Mouse (Mus musculus): ENCODE data around the gene 9130409I23Rik. TPM values are rescaled to one million over a fixed set of nuclear protein-coding genes. Genes with fewer than 3 reads are reported as not detected.

9130409I23Rik gene
- polyA plus RNA-seq, 1 experiment, result not detected

DNA sequence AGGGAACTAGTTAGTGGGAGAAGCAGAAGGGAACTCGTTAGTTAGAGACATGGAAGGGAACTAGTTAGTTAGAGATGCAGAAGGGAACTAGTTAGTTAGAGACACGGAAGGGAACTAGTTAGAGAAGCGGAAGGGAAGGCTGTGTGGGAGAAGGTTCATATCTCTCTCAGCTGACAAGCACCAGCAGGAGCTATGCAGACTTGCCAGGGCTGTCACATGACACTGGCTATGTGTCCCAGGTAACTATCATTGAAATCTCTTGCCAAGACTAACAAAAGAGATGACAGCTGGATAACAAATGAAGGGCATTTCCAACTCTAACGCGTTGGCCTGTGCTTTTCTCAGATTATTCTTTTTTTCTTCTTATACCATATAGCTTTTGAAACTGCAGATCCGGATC, 13.6 kb downstream of the 9130409I23Rik start:
- no peak for TF ChIP-seq CTCF (IDR thresholded peaks at IDR 0.05; ENCODE audit: borderline replicate concordance, insufficient read depth, low read length)
- TF ChIP-seq POLR2A (IDR thresholded peaks at IDR 0.05; ENCODE audit: low read depth, low read length), result no peak
- no peaks in the 10 kb centered on the region for H3K4me1 ChIP-seq (ENCODE audit: control insufficient read depth, insufficient read depth, low read length)
- H3K4me3 ChIP-seq (ENCODE audit: insufficient read depth, low read length), result no peak overlapping the region

DNA sequence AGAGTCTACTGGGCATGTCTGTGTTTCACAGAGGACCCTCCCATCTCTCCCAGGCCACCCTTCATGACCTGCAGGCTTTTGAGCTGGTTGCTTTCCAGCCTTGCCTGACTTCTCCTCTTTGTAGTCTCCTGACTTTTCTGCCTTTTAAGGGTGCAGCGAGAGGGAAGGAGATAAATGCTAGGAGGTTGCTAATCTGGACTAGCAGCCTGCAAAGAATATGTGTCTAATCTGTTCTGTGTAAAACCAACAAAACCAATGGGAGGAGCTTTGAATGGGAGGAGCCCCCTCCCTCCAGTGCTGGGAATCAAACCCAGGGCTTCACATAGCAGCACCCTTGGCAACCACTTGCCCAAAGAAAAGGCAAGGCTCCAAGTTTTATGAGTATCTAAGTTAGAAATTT, 17.3 kb downstream of the 9130409I23Rik start:
- no peaks in the 10 kb centered on the region for H3K4me1 ChIP-seq (ENCODE audit: control insufficient read depth, insufficient read depth, low read length)
- no peak for TF ChIP-seq POLR2A (IDR thresholded peaks at IDR 0.05; ENCODE audit: low read depth, low read length)
- no peak for TF ChIP-seq CTCF (IDR thresholded peaks at IDR 0.05; ENCODE audit: borderline replicate concordance, insufficient read depth, low read length)
- no peak overlapping the region for H3K4me3 ChIP-seq (ENCODE audit: insufficient read depth, low read length)
- H3K27ac ChIP-seq (ENCODE audit: insufficient read depth, low read length), result no peak overlapping the region

More for the DNA sequence above, 13.6 kb downstream of the 9130409I23Rik start:
- H3K27ac ChIP-seq (ENCODE audit: insufficient read depth, low read length), result no peak overlapping the region

DNA sequence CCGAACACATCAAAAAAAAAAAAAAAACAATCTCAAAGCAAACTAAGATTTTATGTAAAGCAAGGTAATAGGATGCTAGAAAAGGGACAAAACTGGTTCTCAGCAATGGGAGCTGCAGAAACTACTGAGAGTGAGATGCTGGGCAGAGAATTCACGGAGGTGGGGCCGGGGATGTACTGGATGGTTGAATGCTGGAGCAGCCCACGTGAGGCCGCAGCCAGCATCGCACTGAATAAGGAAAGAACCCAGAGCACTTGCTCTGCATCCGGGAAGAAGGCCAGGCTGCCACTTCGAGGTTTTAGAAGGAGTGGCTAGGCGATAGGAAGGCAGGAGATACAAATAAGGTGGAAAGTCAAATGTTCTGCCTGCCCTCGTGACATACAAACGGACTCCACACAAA, 18.6 kb downstream of the 9130409I23Rik start:
- TF ChIP-seq CTCF (IDR thresholded peaks at IDR 0.05; ENCODE audit: borderline replicate concordance, insufficient read depth, low read length) (no peak), POLR2A (IDR thresholded peaks at IDR 0.05; ENCODE audit: low read depth, low read length) (no peak)
- H3K27ac ChIP-seq (ENCODE audit: insufficient read depth, low read length), result no peak overlapping the region
- no peak overlapping the region for H3K4me3 ChIP-seq (ENCODE audit: insufficient read depth, low read length)
- no peaks in the 10 kb centered on the region for H3K4me1 ChIP-seq (ENCODE audit: control insufficient read depth, insufficient read depth, low read length)

DNA sequence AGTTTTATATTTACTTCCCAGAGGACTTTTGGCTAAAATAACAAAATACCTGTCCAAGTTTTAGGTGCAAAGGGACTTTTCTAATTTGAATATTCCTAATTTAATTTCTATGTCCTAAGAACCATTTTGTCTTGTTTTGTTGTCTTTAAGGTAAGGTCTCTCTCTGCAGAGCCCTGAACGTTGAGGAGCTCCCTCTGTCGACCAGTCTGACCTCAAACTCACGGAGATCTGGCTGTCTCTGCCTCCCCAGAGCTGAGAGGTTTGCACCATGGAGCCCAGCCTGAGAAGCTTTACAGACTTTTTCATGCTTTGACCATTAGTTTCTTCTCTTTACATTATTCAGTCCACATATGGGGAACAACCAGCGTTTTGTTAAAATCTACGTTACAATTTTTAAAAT, 22.0 kb downstream of the 9130409I23Rik start:
- Histone ChIP-seq H3K27ac (ENCODE audit: insufficient read depth, low read length) (no peak overlapping the region), H3K4me1 (ENCODE audit: control insufficient read depth, insufficient read depth, low read length) (no peaks in the 10 kb centered on the region)
- TF ChIP-seq POLR2A (IDR thresholded peaks at IDR 0.05; ENCODE audit: low read depth, low read length), result no peak
- 0 out of 2 replicates have a peak, but pooled peaks have one; percentile 29 for TF ChIP-seq CTCF (IDR thresholded peaks at IDR 0.05; ENCODE audit: borderline replicate concordance, insufficient read depth, low read length)

DNA sequence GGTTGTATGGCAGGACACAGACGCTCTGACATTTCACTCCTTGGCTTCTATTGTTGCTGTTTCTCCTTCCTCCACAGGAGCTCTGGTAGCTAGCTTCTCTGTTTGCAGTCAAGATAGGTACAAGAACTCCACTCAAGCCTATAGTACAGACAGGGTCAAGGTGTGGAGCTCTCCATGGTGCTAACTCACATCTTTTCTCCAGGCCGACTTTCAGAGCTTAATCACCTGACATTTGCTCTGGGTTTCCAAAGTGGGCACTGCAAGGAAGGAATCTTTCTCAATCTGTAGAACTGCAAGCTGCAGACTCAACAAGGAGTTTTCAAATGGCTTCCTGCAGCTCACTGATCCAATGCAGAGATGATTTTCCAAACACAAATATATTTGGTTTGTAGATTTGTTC, 33.0 kb downstream of the 9130409I23Rik start:
- Histone ChIP-seq H3K27ac (ENCODE audit: insufficient read depth, low read length) (no peak overlapping the region), H3K4me3 (ENCODE audit: insufficient read depth, low read length) (no peak overlapping the region), H3K4me1 (ENCODE audit: control insufficient read depth, insufficient read depth, low read length) (no peaks in the 10 kb centered on the region)
- TF ChIP-seq CTCF (IDR thresholded peaks at IDR 0.05; ENCODE audit: borderline replicate concordance, insufficient read depth, low read length), result no peak
- TF ChIP-seq POLR2A (IDR thresholded peaks at IDR 0.05; ENCODE audit: low read depth, low read length), result no peak

More for the DNA sequence above, 22.0 kb downstream of the 9130409I23Rik start:
- no peak overlapping the region for H3K4me3 ChIP-seq (ENCODE audit: insufficient read depth, low read length)

DNA sequence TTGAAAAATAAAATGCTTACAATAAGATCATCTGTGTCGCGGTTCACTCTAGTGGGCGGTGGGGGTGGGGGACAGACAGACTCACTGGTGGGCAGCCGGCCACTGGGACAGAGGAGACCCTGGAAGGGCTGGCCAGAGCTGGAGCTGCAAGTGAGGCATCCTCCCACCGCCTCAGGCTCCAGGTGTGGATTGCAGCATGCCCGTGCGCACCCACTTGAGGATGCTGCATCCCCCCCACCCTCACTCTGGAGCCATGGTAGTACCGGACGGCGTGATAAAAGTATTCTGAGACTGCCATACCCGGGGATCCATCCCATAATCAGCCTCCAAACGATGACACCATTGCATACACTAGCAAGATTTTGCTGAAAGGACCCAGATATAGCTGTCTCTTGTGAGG, 39.0 kb downstream of the 9130409I23Rik start:
- no peak for TF ChIP-seq POLR2A (IDR thresholded peaks at IDR 0.05; ENCODE audit: low read depth, low read length)
- no peak overlapping the region for H3K4me3 ChIP-seq (ENCODE audit: insufficient read depth, low read length)
- H3K27ac ChIP-seq (ENCODE audit: insufficient read depth, low read length), result no peak overlapping the region
- H3K4me1 ChIP-seq (ENCODE audit: control insufficient read depth, insufficient read depth, low read length), result no peaks in the 10 kb centered on the region

Other genes with a start within 250 kb of the 9130409I23Rik start
- 542 and 820 TPM in 2 replicates for gene H3f3a, start 237.3 kb upstream of the 9130409I23Rik start, polyA plus RNA-seq (2011; ENCODE audit: insufficient read length, low read depth, missing spikeins)
- 25.9 and 28.0 TPM in 2 replicates for gene Sde2, start 200.1 kb upstream of the 9130409I23Rik start, polyA plus RNA-seq (2011; ENCODE audit: insufficient read length, low read depth, missing spikeins)
- not detected in 2 replicates for gene Lefty2, start 158.1 kb upstream of the 9130409I23Rik start, polyA plus RNA-seq (2011; ENCODE audit: insufficient read length, low read depth, missing spikeins)
- 21.2 and 26.0 TPM in 2 replicates for gene Pycr2, start 146.9 kb upstream of the 9130409I23Rik start, polyA plus RNA-seq (2011; ENCODE audit: insufficient read length, low read depth, missing spikeins)
- 2.5 and 2.7 TPM in 2 replicates for gene Lefty1, start 116.2 kb upstream of the 9130409I23Rik start, polyA plus RNA-seq (2011; ENCODE audit: insufficient read length, low read depth, missing spikeins)
- 44.4 and 45.2 TPM in 2 replicates for gene Tmem63a, start 108.9 kb upstream of the 9130409I23Rik start, polyA plus RNA-seq (2011; ENCODE audit: insufficient read length, low read depth, missing spikeins)
- 156 and 205 TPM in 2 replicates for gene Ephx1, start 30.3 kb upstream of the 9130409I23Rik start, polyA plus RNA-seq (2011; ENCODE audit: insufficient read length, low read depth, missing spikeins)
- gene Nvl, start 93.0 kb downstream of the 9130409I23Rik start, polyA plus RNA-seq (2011; ENCODE audit: insufficient read length, low read depth, missing spikeins), result 51.0 and 55.5 TPM in 2 replicates
- gene Cnih4, start 93.5 kb downstream of the 9130409I23Rik start, polyA plus RNA-seq (2011; ENCODE audit: insufficient read length, low read depth, missing spikeins), result 88.6 and 104 TPM in 2 replicates
- 144 and 146 TPM in 2 replicates for gene Wdr26, start 160.8 kb downstream of the 9130409I23Rik start, polyA plus RNA-seq (2011; ENCODE audit: insufficient read length, low read depth, missing spikeins)